Mouse (Mus musculus) retina, adult 2 months (tissue): Measurements from ENCODE around the gene Kmt2e.

Experiments
- DNase-seq: peaks from one replicate; pipeline ENCODE4 v3.0.0-alpha.2; 2012; ENCODE audit warnings: low read depth, low spot score

The Kmt2e gene

DNA sequence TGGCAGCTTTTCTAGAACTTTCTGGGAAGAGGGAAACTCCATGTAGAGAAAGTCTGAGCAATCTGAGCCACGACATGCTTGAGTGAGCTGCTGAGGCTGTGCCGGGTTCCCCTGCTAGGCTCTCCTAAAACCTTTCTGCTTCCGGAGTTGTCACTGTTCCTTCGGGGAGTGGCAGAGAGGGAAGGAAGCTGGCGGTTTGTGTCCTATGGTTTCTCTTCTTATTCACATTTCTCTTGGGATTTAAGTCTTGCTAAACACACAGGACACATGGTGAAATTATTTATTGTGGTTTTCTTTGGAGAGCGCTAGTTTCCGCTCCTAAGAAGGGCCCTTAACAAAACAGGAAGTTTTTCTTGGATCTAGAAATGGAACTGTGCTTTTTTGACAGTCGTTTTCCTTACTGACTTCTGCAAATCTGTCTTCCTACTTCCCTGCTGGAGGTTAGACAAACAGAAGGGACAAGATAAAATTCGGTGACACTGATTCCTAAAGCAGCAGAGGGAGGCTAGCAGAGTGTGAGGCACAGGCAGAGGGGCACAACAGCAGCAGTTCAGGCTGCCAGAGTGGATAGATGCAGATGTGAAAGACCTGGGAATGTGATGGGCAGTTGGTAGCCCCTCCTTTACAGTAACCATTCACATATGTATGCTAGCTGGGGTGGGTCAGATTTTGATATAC, 24.1 kb upstream of the Kmt2e start:
- no peak for DNase-seq

DNA sequence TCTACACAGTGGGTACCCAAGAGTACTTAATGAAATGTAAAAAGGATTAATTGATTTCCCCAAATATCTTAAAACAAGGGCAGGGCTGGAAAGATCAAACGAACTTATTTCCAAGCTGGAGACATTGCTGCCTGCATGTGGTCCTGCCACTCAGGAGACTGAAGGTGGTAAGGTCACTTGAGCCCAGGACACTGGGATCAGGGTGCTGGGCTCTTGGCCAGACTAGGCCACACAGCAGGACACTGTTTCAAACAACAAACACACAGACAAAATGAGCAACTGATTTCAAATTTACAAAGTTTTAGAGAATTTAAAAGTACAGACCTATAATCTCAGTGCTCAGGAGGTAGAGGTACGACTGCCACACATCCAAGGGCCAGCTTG, 23.5 kb upstream of the Kmt2e start:
- DNase-seq: no peak

DNA sequence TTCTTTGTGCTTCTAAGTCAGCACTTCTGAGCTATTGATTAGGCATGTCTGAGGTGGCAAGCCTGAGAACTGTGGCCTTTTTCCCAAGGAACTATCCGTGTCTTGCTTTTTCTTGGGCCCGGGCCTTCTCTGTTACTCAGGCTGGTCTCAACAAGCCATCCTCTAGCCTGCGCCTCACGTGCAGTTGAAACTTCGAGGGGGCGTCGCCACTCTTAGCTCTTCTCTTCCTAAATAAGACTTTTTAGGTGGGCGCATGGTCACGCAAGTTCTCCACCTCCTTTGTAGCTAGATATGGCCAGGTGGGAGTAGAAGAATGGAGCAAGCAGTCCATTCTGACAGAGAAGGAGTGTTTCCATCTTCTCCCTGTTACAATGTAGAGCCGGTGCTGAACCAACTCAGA, 22.6 kb upstream of the Kmt2e start:
- DNase-seq: no peak

DNA sequence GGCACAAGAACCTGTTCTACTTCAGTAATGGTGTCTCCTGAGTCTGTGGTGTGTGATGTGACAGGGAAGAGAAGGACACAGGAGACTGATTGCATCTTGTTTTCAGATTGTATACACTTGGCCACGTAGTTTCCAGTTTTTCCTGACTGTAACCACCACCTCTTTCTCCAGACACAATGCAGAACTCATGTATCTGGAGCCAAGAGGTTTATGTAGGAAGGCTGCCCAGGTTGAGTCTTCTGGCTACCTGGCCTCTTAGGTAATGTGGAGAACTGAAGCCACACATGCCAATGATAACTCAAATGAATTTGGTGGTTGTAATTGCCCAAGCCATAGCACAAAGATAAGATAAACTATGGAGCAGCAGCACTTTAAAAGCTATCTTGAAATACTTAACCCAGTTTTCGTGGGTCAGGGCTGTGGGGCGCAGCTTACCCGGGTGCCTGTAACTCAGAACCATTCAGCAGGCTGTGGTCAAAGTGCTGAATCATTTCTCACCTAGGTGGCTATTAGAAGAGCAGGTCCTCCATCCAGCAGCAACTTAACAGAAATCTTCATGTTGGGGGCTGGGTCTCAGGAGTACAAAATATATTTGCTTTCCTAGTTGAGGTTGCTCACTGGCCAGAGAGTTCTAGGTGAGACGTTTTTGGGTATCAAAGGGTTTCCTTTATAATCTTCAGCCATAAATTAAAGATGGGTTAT, 21.8 kb upstream of the Kmt2e start:
- DNase-seq: no peak

DNA sequence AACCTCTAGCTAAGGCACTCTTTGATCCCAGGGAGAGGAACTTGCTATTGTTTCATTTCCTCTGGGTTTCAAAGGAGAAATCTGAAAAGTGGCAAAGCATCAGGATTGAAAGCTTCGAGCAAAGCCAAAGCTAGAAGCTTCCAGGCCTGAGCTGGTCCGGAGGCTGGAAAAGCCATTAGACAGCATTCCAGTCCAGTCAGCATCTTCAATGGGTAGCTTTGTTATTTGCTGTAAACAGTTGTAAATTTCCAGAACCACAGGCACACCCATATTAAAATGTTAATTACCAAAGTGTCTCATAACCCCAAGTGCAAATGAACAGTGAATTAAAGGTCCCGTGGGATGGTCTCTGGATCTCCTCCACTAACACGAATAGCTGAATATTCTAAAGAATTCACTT, 21.2 kb upstream of the Kmt2e start:
- no peak for DNase-seq

DNA sequence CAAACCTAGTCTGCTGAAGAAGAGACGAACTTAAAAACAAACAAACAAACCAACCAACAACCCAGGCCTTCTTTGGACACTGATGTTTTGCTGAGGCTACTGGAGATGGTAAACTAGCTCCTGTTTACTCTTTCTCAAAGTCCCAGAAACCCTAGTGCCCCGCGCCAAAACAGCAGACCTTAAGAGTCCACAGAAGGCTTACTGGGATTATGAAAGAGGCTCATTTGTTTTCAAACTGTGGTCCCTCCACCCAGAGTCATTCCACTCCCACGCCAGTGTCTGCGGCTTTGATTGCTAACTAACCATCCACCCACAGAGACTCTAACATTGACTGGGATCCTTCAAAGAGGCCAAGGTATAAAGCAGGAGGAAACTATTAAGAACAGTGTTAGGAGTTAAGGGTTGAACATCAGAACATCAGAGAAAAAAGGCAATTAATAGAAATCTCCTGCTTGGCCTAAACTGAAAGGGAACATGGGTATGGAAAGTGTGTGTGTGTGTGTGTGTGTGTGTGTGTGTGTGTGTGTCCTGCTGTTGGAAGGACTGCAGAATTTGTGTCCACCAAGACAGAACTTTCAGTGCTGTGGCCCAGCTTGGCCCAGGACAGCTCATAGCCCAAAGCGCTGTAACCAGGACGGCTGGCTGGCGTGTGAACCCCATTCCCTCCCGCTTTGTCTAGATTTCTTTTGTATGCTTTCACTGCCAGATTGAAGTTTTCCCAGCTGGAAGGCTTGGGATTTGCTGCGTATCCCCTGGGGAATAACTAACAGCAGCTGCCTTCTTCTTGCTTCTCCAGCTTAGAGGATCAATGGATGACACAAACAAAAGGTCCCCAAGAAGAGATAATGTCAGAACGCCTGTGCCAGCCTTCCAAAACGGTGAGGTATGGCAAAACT, 20.4 kb upstream of the Kmt2e start:
- no peak for DNase-seq

DNA sequence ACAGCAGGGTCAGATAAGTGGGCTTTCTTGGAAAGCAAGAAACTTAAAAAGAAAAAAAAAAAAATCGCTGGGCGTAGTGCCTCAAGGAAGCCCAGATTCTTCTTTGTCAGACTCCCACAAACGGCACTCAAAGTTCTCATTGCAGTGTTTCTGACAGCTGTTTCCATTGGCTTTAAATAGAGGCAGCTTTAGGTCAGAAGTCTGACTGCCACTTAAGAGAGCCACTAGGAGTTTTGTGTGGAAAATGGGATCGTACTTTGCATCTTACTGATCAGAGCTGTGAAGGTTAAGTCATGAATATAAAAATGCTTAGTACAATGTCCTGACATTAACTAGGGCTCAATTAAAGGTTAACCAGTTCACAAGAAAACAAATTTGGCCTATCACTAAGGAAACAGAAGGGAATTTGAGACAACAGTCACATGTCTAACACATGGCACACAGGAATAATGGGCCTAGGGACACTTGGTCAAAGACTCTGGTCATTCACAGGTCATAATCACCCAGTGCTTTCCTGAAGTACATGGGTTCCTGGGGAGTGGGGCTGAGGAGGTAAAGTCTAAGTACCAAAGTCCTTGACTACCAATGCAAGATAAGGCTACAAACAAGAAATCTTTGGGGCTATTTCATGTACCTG, 19.6 kb upstream of the Kmt2e start:
- DNase-seq: no peak

DNA sequence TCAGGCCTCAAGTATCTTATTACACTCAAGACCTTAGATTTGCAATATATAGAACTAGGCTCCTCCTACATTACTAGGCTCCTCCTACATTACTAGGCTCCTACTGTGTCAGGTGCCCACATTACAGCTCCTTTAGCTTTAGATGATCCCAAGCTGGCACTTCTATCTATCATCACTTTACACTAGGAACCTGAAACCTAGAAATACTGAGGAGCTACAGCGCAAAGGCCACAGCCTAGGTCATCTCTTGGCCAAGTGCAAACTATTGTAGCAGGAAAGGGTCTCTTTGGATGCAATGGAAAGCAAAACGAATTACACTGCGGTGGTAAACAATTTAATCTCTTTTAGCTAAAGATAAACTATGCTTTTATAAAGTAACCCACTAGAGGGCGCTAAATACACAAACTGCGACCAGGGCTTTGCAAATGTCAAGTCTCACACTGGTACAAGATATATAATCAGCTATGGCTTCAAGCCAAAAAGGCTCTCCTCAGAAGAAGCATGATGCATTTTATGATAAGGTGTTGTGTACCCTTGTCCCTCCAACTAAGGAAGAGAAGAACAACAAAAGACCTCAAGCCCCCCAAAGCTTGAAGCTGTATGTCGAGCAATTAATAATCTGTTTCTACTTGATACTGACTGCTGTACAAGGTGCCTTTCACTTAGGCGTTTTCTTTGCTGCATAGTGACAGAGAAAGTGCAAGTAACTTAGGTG, 18.5 kb upstream of the Kmt2e start:
- DNase-seq: no peak

DNA sequence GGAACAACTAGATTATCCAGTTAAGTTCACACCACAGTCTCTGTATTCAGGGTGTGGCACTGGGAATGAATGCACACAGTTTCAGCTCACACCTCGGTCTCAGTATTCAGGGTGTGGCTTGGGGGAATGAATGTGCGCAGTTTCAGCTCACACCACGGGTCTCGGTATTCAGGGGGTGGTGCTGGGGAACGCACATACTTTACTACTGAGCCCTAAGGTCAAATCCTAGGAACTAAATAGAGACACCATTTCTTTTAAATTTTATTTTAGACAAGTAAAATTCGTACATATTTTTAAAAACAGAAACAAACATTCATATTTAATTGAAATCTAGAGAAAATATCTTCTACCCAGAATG, 18.0 kb upstream of the Kmt2e start:
- no peak for DNase-seq

DNA sequence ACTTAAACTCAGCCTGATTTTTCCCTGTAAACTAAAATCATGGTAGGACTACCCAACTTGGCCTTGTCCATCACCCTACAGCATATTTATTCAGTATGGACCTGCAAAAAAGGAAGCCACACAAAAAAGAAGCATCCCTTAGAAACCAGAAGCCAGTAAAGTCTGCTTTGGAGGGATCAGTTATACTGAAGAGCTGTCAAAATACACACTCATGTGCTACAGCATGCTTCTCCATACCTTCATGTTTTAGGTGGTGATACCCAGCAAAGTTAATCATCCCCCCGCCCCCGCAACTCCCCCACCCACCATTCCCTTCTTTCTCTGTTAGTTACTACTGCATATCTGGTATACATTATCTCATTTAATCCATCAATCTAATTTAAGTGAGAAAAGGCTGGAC, 16.5 kb upstream of the Kmt2e start:
- no peak for DNase-seq

DNA sequence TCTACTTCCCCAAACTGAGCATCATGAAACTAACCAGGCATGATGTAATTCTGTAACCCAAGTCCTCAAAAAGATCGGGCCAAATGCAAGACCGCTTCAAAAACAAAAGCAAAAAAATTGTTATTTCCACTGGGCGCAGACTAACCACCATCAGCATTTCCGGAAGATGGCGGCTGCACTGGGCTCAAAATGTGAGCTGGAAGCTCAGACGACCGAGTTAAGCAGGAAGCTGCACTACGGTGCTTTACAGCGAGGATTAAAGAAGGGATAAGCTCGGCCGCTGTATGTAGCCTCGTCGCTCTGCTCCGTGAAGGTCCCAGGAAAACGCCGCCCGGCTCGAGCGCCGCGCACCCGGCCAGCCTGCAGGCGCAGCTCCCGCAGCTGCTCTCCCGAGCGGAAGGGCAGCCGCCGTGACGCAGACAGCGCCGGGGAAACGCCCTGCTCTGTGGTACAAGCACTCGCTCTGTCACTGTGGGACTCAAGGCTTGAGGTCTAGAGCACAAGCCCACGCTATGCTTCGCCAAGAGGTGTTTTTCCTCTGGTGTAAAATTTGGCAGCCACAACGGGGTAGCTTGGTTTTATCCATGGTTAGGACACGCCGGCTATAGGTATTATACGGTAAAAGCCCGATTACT, 16.0 kb upstream of the Kmt2e start:
- DNase-seq: peak; percentile 71

DNA sequence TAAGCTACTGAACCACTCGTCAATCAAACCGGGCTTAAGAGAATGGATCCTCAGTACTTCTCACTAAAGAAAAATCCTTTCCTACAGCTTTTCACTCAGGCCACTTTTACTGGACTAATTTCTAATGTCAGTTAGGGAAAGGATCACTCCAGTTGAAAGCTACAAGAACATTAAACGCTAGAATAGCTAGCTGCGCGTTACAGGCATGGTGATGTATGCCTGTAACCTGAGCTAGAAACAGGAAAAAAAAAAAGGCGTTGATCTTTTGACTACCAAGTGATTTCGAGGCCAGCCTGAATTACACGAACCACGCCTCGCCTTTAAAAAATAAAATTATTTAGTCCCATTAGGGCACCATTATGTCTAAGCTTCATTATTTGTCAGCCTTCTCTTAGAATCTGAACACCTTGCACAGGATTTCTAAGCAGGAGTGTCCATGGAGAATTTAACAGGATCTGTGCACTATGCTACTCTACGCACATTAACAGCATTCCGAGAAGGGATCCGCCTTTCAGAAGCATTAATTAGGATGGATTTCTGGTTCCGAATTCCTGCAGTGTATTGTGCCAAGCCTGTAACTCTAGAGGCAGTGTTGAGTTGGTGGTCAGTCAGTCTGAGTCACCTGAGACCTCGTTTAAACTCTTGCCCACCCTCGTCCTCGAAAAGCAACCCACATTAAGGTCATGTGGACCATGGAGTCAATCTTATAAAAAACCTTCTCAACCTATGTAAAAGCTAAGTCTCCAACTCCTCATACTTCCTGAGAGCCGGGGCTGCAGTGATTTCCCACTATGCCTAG, 15.2 kb upstream of the Kmt2e start:
- no peak for DNase-seq

DNA sequence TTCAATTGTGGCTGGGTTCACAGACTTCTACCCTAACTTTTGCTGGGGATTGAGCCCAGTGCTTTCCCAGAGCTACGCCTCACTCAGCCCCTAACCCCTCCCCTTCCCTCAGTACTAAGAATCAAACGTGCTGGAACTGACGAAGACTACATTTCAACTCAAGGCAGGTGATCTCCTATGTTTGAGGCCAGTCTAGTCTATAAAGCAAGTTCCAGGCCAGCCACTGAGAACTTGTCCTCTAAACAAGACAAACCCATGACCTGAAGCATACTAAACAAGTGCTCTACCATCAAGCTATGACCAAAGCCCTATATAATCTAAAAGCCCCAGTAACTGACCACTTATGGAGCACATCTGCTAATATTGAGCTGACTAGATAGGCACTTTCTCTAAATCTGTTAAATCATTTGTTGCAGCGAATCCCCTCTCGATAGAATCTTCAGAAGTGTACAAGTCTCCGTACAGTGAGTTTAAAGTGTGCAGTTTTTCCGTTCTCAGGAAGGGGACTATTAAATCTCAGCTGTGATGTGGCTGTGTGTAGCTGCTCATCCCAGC, 14.5 kb upstream of the Kmt2e start:
- no peak for DNase-seq

DNA sequence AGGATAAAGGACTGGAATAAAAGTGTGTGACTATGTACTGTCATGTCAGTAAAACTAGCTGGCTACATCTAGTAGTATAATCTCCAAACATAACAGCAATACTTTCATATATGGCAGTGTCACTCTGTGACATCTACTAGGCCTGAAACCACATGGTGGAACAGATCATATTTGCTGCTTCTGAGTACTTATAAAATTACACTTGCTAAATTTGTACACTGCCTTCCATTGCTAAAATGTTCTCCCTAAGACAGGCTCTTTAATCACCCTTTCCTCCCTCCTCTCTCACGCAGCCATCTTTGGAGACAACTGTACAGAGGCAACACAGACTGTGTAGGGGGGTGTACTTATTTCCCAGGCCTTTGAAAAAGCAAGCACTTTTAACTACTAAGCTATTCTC, 13.8 kb upstream of the Kmt2e start:
- no peak for DNase-seq

DNA sequence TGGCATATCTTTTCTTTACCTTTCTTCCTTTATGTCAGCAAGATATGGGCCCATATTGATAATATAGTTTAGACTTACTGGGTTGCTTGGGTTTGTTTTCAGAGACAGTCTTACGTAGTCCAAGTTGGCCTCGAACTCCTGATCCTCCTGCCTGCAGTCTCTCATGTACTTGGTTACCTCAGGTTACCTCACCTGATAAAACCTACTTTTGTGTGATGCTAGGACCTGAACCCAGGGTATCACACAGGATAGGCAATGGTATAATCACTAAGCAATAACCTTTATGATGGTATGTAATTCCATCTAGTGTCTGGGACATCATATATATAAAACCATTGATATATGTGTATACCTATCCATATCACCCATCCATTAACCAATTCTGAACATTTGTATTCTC, 12.8 kb upstream of the Kmt2e start:
- no peak for DNase-seq

DNA sequence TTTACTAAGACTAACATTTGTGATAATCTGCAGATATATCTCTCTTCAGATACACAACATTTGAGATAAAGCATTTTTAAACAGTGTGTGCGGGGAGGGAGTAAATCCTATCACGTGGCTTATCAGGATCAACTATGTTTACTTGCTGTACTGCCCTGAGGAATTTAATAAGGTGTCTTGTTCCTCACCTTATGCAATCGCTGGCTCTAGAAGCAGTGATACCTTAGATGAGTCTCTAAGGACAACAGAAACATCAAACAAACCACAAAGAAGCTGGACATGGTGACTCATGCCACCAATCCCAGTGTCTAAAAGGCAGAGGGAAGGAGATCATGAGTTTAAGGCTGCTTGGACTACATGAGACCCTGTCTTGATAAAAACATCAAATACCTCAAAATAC, 11.2 kb upstream of the Kmt2e start:
- no peak for DNase-seq

DNA sequence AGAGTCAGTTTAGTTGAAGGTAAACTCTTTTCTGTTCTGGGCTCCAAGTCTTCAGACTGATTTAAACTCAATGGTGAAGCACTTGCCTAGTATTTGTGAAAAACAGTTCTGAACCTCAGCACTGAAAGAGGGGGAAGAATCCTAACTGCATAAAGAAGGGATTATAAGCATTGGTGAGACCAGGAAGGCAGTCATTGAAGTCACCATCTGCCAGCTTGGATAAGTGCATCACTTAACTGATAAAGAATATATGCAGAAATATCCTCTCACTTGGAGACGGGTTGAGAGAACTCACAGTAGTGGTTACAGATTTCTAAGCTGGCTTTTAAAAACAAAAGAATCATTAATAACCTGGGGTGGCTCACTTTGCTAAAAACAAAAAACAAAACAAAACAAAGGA, 6.7 kb upstream of the Kmt2e start:
- DNase-seq: no peak

DNA sequence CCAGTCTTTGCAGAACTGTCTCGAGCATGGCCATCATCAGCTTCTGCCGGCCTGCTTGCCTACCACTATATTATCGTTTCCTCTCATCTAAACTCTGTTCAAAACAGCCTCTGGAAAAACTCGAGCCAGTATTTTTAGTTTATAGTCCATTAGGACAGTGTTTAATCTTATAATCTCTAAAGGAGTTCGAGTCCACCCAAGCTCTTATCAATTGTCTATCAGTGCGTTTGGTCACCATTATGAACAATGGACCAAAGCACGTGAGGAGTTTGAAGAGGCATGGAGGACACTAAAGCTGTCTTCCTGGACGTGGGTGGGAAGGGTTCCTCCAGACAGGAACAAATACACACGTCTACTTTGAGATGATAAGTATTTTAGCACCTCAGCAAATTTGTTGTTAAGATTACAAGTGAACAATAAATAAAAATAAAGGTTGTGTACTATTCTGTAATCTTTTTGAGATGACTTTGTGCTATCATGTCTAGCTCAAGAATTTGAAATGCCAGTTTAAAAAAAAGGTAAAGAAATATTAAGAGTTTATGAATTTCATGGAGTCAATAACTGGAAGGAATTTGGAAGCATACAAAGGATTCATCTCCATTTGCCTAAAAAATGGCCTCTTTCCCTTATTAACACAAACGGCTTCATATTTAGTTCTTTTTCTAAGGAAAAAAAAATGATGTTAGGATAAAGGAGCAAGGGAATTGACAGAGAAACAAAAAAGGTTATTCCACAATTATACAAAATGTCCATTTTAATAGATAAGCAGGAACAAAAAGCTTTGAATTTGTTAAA, 3.0 kb upstream of the Kmt2e start:
- DNase-seq: no peak
